Mouse (Mus musculus) frontal cortex, adult 2 months (tissue): ENCODE measurements around the gene Camk2d. TPM values are rescaled to one million over a fixed set of nuclear protein-coding genes. Genes with fewer than 3 reads are reported as not detected.

Experiments
- DNase-seq, 2 experiments: peaks; one replicate each; pipeline ENCODE4 v3.0.0; 2022; ENCODE audit warnings: low spot score in 1 of 2; ENCODE audit errors: extremely low spot score in 1 of 2
- polyA plus RNA-seq: library from polyadenylated mRNA; depleted of rRNA; stranded (reverse); fragments of >200 nt; gene quantifications from 2 replicates; pipeline ENCODE4 v1.2.3, GENCODE M21; 2012; rRNA removed

The Camk2d gene
- polyA plus RNA-seq, 1 experiment: 142 TPM

DNA sequence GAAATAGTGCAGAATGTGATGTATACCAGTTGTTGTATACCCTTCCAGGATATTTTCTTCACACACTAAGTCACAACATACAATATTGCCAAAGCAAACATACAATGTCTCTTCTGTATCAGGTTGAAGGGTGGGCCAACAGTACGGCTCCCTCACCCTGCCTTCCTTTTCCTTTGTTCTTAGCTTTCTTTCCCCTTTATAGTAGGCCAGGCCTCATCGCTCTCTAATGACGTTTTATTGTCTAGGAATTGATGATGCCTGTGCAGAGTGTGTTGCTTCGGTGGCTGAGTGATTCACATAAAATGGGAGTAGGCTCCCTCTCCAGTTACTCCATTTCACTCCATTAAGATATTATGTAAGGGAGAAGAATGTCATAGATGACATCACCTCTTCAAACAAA is 290.5 kb downstream of the Camk2d start:
- DNase-seq: no peak

Other genes starting within 250 kb of the Camk2d start
- gene Arsj, start 232.6 kb upstream of the Camk2d start, polyA plus RNA-seq: 0.74 and 1.5 TPM in 2 replicates